Mouse (Mus musculus): ENCODE results near the gene Wipf1.

GRCm38 (mm10) chr2:73454186-73454585 lies 75.3 kb downstream of the Wipf1 start:
- no peak for TF ChIP-seq CTCF (IDR thresholded peaks at IDR 0.05; ENCODE audit: control insufficient read depth, insufficient read depth, low read length)
- no peak for TF ChIP-seq POLR2A (IDR thresholded peaks at IDR 0.05; ENCODE audit: borderline replicate concordance, control insufficient read depth, low read depth, low read length)
